Mouse (Mus musculus) frontal cortex, postnatal 10 days (tissue): ENCODE results near the gene Lce3d.

Experiments
- DNase-seq, 2 experiments: peaks; one replicate each; pipeline ENCODE4 v3.0.0; 2022; ENCODE audit warnings: low spot score in 2 of 2, mixed read lengths in 1 of 2

Lce3d gene

GRCm38 (mm10) chr3:92957090-92957489, at the start of gene Lce3d:
Gene Lce3d, plus strand, starts transcription at chr3:92957390.
- no peak for DNase-seq

- no peak for DNase-seq
These were observed 49.6 kb upstream of the Lce3d start for GRCm38 (mm10) chr3:92907571-92907970.

GRCm38 (mm10) chr3:92920364-92920763, 36.8 kb upstream of the Lce3d start:
- DNase-seq, result no peak

GRCm38 (mm10) chr3:92926130-92926529, 31.1 kb upstream of the Lce3d start, which contains the start of gene Lce3a:
Gene Lce3a, minus strand, starts transcription at chr3:92926230.
- no peak for DNase-seq

GRCm38 (mm10) chr3:92932679-92933078, 24.5 kb upstream of the Lce3d start, which contains the start of gene Lce3b:
Gene Lce3b, plus strand, starts transcription at chr3:92932979.
- no peak for DNase-seq

- no peak for DNase-seq
These were observed 13.0 kb upstream of the Lce3d start, which contains the start of gene Lce3c for GRCm38 (mm10) chr3:92944186-92944585. Gene Lce3c, plus strand, starts transcription at chr3:92944486.

- no peak for DNase-seq
These were observed 9.6 kb downstream of the Lce3d start, which contains the start of gene Lce3e for GRCm38 (mm10) chr3:92966761-92967160. Gene Lce3e, plus strand, starts transcription at chr3:92967061.

- DNase-seq, result no peak
These were observed 21.3 kb downstream of the Lce3d start for GRCm38 (mm10) chr3:92978484-92978883.

GRCm38 (mm10) chr3:92991926-92992325, 34.7 kb downstream of the Lce3d start, which contains the start of gene Lce3f:
Gene Lce3f, plus strand, starts transcription at chr3:92992226.
- DNase-seq, result no peak

GRCm38 (mm10) chr3:92998691-92999090, 41.5 kb downstream of the Lce3d start:
- peak; percentile 13 to 75 for DNase-seq

GRCm38 (mm10) chr3:93000621-93001020, 43.4 kb downstream of the Lce3d start:
- DNase-seq, result no peak

- no peak for DNase-seq
These were observed 45.7 kb downstream of the Lce3d start for GRCm38 (mm10) chr3:93002843-93003242.
